Mouse (Mus musculus) yolk sac, embryonic 10.5 days (tissue): ENCODE data around the gene Stk38.
A peak's percentile ranks its signal among the peaks of the same experiment; 100 is the strongest.

ENCODE experiments used
- DNase-seq: peaks from one replicate; pipeline ENCODE4 v3.0.0-alpha.2; 2017; ENCODE audit warnings: low spot score

Gene Stk38

DNA sequence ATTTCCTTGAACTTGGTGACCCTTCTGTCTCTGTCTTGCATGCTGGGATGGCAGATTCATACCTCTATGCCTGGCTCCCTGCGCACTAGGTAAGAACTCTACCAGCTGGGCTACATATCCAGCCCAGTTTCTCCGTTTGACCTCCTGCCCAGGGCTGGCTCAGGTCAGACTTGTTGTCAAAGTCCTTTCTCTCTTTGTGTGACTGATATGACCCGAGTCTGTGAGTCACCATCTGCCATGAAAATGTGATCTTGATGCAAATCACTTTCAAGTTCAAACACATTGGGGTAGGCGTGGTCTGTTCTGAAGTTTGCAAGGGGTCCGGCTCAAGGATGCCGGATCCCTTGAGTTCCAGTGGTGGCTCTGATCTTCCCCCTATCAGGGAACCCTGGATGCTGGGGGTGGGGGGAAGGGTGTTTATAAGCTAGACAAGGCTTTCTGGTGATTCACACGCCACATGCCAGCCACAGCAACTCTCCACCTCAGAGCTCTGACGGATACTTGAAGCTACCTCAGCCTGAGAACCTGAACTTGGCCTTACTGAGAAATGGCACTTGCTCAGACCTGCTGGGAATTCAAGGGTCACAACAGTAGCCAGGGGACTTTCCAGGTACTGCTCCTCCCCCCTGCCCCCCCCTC lies 82.7 kb downstream of the Stk38 start:
- no peak for DNase-seq

DNA sequence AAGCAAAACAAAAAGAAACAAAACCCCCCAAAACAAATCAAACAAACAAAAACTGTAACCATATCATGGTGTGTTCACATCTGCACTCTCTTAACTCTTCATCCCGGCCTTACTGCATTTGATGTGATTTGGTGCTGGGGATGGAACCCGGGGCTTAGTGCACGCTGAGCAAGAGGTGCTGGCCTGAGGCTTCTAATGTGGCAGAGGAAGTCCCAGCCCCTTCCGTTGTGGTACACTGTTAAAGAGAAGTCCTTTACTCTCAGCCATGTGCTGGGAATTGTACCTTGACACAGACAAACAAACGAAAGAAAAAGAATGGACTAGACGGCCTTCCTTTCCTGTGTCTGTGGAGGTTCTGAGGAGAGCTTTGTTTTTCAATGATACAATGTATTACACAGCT lies 85.7 kb downstream of the Stk38 start:
- DNase-seq = no peak

DNA sequence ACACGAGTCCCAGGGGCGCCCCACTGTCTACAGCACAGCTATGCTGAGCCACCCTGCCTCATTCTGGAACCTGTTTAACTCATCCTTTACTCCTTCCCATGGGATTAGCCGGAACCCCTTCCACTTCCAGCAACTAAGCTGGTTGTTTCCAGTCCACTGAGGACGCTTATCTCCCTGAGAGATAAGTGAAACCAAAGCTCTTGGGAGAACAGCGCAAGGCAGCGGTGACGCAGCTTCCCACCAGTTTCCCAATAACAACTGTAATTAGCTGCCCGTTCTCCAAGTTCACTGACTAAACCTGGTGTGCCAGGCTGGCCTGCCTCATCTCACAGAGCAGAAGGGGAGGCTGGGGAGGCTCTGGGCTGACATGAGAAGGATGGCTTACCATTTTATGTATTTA lies 86.7 kb downstream of the Stk38 start:
- peak; percentile 44 for DNase-seq
